Mouse (Mus musculus) fat pad, adult 2 months (tissue): ENCODE results near the gene Mtg1.
A peak's percentile ranks its signal among the peaks of the same experiment; 100 is the strongest.
"Not testable (repeated sequence)": the region's sequence is repeated elsewhere in the genome, so short reads cannot be mapped to it uniquely, and the experiment has no call there.

ENCODE experiments used
- DNase-seq: peaks from one replicate; pipeline ENCODE4 v3.0.0-alpha.2; 2011; ENCODE audit warnings: low read depth, low spot score; ENCODE audit errors: extremely low read depth

Mtg1 gene

DNA sequence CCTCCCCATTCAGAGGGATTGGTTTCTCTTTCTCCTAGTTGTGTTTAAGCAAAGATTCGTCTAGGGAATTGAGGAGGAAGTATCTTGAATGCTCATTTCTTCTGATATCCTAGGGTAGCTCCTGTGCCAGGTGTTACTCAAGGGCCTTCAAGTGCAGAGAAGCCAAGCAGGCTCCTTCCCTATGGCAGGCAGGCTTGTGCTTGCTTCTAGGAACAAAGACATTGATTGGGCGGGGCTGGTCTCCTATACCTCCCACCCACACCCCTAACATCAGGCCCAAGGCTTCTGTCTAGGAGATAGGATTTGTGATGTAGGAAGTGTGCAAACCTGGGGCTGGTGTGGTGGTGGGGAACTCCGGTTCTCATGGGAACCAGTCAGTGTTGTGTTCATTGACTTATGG, 10.4 kb upstream of the Mtg1 start:
- DNase-seq: peak; percentile 67

DNA sequence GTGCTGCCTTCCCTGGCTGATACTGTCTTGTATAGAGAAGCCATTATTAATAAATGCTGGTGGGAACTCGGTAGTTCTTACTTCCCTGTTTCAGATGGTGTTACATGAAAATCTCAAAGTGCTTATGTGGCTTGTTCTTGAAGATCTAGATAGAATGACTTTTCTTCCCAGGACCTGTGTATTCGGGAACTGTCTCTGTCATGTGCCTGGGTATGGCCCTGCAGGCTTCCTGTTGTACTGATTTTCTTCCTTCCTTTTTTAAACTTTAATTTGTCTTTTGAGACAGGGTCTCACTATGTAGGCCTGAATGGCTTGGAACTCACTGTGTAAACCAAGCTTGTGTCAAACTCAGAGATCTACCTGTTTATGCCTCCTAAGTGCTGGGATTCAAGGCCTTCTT, 9.5 kb upstream of the Mtg1 start:
- no peak for DNase-seq

DNA sequence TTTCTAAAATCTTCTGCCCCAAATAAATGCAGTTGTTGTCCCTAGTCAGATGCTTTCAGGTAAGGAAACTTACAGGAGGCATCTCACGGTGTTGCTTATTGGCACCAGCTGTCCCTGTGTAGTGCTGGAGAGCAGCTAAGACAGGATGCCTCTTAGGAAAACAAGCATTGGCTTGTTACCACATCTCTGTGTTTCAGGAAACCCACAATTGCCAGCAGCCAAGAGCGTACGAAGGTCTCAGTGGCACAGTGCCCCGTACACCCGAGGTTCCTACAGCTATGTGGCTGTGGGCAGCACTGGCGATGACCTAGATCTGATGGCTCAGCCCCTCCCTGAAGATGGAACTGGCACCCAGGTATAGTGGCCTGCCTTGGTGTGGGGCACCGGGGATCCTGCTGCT, 5.2 kb upstream of the Mtg1 start:
- peak; percentile 50 for DNase-seq

GRCm38 (mm10) chr7:140134033-140134432, 3.3 kb upstream of the Mtg1 start:
- not testable (repeated sequence) for DNase-seq

GRCm38 (mm10) chr7:140135106-140135770, 2.1 kb upstream of the Mtg1 start:
- peak; percentile 49 for DNase-seq

GRCm38 (mm10) chr7:140138021-140138310, 602 bp downstream of the Mtg1 start:
- DNase-seq: no peak

DNA sequence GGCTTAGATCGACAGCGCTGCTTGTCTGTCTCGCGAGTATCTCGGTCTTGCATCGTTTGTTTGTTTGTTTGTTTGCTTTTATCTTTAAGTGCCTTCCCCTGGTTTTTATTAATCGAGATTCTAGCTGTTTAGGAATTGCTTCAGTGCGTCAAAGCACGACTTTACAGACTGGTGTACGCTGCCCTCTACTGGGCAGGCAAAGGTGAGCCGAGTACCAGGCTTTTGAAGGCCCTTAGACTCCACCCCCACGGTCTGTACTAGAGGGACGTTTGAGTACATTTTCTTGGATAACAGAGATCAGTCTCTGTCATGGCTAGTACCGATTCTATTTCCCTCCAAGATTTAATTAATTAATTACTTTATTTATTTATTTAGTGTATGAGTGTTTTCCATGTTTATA, 4.0 kb downstream of the Mtg1 start:
- no peak for DNase-seq

DNA sequence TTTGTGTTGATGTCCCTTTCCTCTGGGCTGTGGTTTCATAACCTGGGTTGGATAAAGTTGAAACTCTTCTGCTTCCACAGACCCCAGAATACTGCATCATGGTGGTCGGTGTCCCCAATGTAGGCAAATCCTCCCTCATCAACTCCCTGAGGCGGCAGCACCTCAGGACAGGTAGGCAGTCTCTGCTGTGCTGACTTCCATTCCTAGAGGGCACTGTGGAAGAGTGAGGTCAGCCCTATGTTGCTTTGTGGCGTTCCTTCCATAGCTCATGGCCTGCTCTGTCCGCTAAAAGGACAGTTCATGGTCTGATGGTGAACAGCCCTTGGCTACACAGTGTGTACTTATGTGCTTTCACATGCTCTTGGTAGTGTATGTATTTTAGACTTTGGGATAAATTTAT, 7.2 kb downstream of the Mtg1 start:
- no peak for DNase-seq

GRCm38 (mm10) chr7:140153383-140153782, 16.0 kb downstream of the Mtg1 start:
- no peak for DNase-seq

- DNase-seq: no peak
Measured at GRCm38 (mm10) chr7:140153829-140154217, 16.5 kb downstream of the Mtg1 start.

DNA sequence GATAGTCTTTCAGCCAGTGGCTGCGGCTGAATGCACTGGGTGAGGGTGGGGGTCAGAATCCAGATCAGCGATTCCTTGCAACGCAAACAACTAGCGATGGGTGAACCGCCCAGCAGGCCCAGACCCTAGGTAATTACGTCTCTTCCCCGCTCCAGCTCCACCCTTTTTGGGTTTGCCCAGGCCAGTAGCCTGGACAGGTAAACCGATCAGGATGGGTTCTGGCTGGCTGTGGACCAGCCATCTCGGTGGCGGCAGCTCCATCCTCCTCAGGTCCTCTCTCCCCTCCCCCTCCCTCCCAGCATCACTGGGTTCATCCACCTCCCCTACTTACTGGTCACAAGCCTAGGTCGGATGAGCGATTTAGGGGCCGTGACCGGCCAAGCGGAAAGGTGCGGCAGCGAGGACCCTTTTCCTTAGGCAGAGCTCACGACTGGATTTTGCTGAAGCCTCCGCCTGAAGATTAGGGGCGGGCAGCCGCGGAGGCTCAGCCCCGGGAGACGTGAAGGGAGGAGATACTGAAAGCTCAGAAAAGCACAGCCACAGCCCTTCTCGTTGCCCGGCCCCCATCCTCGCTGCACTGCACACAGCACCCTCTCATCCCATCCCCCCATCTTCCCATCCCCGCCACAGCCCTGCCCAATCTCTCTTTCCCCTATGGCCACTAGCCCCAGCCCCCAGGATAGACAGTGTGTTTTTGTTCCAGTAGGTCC, 17.0 kb downstream of the Mtg1 start, which contains the start of gene Sprn:
Sprn (minus strand) TSS at position 660 of the 710 bp plus-strand sequence.
- DNase-seq: no peak

- DNase-seq: no peak
Measured at GRCm38 (mm10) chr7:140160363-140160762, 23.0 kb downstream of the Mtg1 start.

GRCm38 (mm10) chr7:140164664-140165063, 27.3 kb downstream of the Mtg1 start, which contains the start of gene Olfr522:
Gene Olfr522 (minus strand): TSS chr7:140164764.
- no peak for DNase-seq

GRCm38 (mm10) chr7:140167950-140168349, 30.6 kb downstream of the Mtg1 start:
- no peak for DNase-seq

GRCm38 (mm10) chr7:140169386-140169785, 32.0 kb downstream of the Mtg1 start:
- DNase-seq: no peak

- no peak for DNase-seq
Measured at GRCm38 (mm10) chr7:140170863-140171262, 33.5 kb downstream of the Mtg1 start.

DNA sequence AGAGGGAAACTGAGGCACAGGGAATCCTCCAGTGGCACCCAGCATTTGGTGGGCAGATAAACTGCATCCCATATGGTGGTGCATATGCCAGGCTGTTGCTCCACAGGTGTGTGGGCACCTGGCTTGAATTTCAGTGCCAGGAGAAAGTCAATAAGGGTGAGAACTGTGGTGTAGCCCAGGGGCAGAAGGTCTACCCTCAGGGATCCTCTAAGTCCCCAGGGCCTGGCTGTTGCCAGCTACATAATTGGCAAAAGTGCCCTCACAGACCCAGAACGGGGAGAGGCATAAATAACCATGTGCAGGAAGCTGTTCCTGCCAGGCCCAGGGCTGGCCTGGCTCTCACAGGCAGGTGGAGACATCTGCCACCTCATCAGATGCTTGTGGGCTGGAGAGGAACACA, 35.6 kb downstream of the Mtg1 start, which contains the start of gene Olfr523:
Olfr523 (plus strand) TSS at position 282 of the 400 bp plus-strand sequence.
- DNase-seq: no peak

DNA sequence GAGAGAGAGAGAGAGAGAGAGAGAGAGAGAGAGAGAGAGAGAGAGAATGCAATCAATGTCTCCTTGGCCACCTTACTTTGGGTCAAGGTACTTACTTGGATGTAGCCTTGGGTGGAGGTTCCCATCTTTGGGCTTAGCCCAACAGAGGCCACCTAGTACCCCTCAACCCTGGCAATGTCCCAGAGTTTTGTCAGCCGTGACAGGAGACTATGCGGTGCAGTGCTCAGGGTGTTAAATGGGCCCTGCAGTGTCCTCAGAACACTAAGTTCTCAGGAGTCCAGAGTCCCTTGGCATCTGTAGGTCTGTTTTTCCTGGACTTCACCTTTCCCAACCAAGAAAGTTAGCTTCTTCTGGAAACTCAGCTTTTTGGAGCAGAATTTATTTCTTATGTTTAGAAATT, 41.8 kb downstream of the Mtg1 start:
- no peak for DNase-seq

DNA sequence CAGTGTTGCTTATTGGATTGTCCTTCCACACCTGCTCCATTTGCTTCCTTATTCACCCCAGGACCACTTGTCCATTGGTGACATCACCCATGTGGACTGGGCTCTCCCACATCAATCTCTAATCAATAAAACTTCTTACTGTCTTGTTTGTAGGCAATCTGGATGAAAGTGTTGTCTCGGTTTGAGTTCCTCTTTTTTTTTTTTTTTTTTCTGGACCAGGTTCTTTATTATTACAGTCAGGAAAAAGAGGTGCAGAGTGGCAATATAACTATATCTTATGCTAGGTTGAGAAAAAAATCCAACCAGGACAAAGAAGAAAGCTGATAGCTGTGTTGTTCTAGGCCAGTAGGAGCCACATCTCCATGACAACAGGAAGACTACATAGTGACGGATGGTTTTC, 43.3 kb downstream of the Mtg1 start:
- DNase-seq: no peak

GRCm38 (mm10) chr7:140184206-140184605, 46.8 kb downstream of the Mtg1 start:
- DNase-seq: no peak

DNA sequence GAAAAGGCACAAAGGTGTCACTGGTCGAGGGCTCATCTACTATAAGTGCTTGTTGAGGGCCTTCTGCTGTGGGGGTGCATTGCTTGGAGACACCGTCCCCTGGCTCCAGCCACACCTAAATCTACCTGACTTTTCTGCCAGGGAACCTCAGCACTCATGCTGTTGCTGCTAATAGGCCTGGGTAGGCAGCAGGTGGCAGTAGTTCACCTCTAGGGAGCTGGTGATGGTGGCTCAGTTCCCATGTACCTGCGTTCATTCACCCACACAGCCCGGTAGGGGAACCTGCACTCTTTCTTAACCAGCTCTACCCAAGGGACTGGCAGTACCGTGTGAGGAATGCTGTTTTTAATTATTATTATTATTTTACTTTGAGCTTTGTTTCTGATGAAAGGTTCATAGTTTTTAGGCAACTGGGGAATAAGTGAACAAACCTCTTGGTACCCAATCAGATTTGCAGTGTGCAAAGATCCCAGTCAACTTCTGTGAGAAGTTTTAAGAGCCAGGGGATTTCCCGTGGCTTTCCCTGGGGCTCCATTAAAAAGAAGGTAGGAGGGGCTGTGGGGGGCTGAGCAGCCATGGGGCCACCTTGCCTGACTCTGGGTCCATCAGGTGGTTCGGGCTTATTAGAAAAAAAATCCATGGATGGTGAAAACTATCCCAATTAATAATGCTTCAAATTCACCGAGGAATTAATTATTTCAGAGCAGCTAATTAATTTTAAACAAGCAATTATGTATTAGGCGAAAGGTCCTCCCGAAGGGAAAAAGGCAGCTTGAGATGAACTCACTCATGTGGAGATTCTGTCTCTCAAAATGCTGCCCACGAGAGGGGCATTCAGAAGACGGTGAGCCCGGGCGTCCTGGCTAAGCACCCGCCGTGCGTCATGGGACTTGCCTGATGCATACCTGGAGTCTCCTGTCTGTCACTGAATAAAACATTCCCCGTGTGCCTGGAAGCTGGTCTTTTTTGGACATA, 49.6 kb downstream of the Mtg1 start:
- DNase-seq: peak; percentile 19
